Mouse (Mus musculus) erythroblast, embryonic 14.5 days (primary cell): ENCODE measurements around the gene Rapgefl1.

Source experiments
- GATA1 ChIP-seq: IDR thresholded peaks from 2 replicates; pipeline ENCODE4 v1.6.1; 2012; ENCODE audit warnings: low read length, inconsistent platforms, mixed read lengths
- TAL1 ChIP-seq: IDR thresholded peaks from 3 replicates; pipeline ENCODE4 v1.6.1; 2012; ENCODE audit warnings: low read length, inconsistent platforms, mixed read lengths

DNA sequence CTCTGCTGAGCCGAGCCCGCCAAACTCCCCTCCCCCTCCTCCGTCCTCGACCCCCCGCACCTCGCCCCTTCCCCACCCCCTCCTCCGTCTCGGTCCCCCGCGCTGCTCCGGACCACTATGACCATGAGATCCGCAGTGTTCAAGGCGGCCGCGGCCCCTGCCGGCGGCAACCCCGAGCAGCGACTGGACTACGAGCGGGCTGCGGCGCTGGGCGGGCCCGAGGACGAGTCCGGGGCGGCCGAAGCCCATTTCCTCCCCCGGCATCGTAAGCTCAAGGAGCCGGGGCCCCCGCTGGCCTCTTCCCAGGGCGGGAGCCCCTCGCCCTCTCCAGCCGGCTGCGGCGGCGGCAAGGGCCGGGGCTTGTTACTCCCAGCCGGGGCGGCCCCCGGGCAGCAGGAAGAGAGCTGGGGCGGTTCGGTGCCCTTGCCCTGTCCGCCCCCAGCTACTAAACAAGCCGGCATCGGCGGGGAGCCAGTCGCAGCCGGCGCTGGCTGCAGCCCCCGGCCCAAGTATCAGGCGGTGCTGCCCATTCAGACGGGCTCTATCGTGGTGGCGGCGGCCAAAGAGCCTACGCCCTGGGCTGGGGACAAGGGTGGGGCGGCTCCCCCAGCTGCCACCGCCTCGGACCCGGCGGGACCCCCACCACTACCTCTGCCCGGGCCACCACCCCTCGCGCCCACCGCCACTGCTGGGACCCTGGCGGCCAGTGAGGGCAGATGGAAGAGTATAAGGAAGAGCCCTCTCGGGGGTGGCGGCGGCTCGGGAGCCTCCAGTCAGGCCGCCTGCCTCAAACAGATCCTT is 40.7 kb upstream of the Rapgefl1 start:
- TF ChIP-seq TAL1 (no peak), GATA1 (no peak)
